Mouse (Mus musculus) CD4-positive, CD25-positive, alpha-beta regulatory T cell, adult 2 months (primary cell): ENCODE measurements around the gene Mocs1.
"Not testable (repeated sequence)": the region's sequence is repeated elsewhere in the genome, so short reads cannot be mapped to it uniquely, and the experiment has no call there.

ENCODE experiments used
- DNase-seq: peaks from one replicate; pipeline ENCODE4 v3.0.0-alpha.2; 2012; ENCODE audit warnings: low read depth, low spot score

Mocs1 gene

GRCm38 (mm10) chr17:49432071-49432711 is 4.0 kb downstream of the Mocs1 start:
- DNase-seq, result no peak

- no peak for DNase-seq
Measured at GRCm38 (mm10) chr17:49433071-49433470, 4.9 kb downstream of the Mocs1 start.

GRCm38 (mm10) chr17:49434236-49434635 is 6.1 kb downstream of the Mocs1 start:
- DNase-seq, result no peak

- peak; percentile 10 for DNase-seq
Measured at GRCm38 (mm10) chr17:49435081-49435480, 6.9 kb downstream of the Mocs1 start.

DNA sequence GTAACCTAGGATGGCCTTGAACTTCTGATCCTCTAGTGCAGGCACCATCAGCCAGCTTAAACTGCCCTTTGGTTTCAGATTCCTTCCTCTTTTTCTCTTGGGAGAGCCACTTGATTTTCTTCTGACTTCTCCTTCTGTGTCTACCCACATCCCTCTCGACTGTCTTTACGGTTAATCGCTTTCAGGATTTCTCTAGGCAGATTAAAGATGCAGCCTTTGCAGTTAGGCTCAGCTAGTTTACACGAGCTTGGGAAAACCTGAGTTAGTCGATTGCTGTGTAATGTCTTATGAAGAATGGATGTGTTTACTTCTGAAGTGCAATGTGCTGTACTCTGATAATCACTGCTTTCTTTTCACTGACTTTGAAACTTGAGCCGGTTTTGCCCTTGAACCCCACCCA is 8.5 kb downstream of the Mocs1 start:
- DNase-seq, result no peak

GRCm38 (mm10) chr17:49437306-49437705 is 9.1 kb downstream of the Mocs1 start:
- not testable (repeated sequence) for DNase-seq

- no peak for DNase-seq
Measured at GRCm38 (mm10) chr17:49438822-49439574, 10.8 kb downstream of the Mocs1 start.

DNA sequence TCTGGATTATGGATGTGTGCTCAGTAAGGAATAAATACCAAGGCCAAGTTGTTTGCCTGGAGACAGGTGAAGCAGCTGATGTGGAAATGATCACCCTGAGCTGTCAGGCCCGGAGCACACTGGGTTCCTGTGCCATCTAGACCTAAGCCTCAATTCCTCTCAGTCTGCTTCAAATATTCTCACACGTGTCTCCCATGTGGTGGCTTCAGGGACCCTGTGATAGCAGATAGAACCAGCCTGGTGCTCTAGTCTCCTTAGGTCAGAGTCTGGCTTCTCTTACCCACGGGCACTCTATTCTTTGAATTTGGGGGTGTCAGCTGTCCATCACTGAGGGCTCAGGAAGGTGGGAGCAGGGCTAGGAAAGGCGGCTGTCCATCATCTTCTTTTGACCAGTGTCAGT is 11.5 kb downstream of the Mocs1 start:
- no peak for DNase-seq

DNA sequence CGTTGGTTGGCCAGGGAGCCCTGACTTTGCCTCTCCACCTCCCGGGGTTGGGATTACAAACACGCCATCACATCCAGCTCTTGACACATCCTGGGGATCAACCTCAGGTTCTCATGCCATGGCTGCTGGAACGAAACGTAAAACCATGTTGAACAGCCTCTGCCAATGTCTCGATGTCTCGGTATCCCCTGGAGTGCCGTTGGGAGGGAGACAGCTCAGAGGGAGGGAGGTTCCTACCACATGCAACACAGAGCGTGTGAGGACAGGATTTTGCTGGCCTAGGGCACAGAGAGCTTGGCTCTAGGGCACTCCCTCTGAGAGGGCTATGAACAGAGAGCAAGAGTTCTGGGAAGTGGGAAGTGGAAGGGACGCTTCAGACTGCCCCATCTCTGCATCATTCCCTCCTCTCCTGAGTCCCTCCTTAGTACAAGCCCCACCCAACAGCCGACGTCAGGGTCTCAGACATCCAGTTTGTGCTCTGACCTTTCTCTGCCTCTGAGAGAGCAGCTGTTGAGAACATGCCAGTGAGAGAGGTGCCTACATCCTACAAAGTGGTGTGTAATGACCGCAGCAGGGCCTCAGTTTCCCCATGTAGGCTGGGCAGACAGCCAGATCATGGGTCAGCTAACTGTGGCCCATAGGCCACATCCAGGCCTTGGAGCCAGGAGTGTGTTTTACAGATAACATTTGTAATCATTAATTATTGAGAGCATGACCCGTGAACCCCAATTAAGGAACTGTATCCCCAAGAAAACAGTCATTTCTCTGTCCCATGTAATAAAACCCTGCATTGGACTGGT is 12.4 kb downstream of the Mocs1 start:
- no peak for DNase-seq

GRCm38 (mm10) chr17:49442841-49443240 is 14.7 kb downstream of the Mocs1 start:
- not testable (repeated sequence) for DNase-seq

DNA sequence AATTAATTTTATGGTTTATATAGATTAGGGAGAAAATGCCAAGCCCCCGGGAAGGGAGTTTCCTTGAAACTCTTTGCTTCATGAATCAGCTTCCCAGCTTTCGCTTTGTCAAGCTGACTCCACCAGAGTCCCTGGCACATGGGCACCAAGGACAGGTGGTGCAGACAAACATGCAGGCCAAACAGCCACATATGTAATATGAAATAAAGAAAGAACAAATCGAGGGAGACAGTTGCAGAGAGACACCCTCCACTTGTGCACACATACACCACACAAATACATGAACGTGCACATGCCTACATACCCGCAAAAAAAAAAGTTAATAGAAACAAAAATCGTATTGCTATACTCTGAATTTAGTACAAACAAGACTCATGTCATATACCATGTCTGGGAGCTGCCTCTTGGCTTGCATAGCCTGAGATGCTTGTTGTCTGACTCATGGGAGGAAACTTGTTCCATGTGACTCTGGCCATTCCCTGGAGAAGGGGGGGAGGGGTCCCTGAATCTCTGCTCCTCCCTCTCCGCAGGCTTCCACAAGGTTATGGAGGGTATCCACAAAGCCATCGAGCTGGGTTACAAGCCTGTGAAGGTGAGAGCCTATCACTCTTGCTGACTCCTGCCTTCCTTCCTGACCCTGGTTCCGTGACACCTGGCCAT is 20.5 kb downstream of the Mocs1 start:
- no peak for DNase-seq

- DNase-seq, result no peak
Measured at GRCm38 (mm10) chr17:49449230-49449608, 21.1 kb downstream of the Mocs1 start.

GRCm38 (mm10) chr17:49450922-49451321 is 22.8 kb downstream of the Mocs1 start:
- DNase-seq, result no peak

DNA sequence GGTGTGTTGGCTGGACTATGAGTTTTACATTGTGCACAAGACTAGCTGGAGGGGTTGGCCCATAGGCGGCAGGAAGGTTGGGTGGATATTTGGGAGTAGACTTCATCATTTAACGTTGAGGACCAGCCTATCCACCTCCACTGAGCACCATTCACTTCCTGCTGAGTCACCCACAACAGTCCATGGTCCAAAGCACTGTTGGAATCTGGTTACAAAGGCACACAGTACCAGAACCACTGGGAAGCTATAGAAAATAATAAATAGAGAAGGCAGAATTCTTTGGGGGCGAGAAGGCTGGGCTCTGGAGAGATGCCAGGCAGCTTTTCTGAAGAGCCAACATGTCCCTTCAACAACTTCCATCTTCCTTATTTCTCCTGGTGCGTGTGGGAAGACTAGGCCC is 28.2 kb downstream of the Mocs1 start:
- DNase-seq, result no peak

DNA sequence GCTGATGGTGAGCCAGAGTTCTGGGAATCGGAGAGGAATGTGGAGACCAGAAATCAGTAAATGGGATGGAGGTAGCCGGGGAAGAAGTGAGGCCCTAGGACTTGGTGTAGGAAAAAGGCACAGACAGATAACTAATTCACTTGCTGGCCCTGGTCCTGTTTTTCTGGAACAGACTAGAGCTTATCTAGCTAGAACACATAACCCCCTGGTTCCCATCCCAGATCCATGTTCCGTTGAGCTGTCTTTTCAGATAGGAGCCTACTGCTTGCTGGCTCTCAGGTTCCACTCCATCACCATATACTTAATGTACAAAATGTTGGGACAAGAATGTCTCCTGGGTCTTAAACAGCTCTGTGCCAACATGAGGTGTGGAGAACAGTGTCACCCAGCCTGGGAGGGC is 29.7 kb downstream of the Mocs1 start:
- DNase-seq, result no peak

GRCm38 (mm10) chr17:49458386-49458785 is 30.2 kb downstream of the Mocs1 start:
- no peak for DNase-seq

GRCm38 (mm10) chr17:49464884-49465283 is 36.7 kb downstream of the Mocs1 start:
- DNase-seq, result no peak

DNA sequence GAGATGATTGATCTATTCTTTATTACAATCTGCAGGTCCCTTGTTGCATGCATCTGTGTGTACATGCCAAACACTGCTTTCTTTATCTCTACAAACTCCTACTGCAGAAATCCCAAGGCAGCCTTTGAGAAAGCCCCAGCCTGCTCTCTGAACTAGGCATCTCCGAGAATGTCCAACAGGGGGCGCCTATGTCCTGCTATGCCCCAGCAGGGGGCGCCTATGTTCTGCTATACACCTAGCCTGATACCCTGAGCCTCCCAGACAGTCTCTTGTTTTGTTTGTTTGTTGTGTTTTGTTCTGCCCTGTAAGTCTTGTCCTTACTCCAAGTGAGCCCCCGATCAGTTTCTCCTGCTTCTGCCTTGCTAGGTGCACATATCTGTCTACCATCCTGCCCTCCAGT is 40.1 kb downstream of the Mocs1 start:
- DNase-seq, result peak; percentile 37

GRCm38 (mm10) chr17:49472626-49473025 is 44.5 kb downstream of the Mocs1 start:
- DNase-seq, result no peak

DNA sequence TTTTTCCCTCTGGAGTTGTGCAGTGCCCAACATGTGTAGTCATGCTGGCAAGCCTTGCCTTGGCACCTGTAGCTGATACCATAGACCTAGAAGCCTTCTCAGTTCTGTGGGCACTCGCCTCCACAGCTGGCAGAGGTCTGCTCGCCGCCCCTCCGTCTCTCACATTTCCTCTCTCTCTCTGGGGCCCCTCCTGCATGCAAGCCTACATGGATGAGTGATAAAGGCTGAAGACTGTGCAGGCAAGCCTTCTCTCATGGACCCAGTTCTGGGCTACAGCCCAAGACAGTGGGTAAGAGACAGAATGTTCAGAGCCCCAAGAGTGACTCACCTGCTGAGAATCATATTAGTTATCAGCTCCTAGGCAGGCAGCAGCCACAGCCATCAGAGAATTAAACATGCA is 45.9 kb downstream of the Mocs1 start:
- DNase-seq, result no peak

DNA sequence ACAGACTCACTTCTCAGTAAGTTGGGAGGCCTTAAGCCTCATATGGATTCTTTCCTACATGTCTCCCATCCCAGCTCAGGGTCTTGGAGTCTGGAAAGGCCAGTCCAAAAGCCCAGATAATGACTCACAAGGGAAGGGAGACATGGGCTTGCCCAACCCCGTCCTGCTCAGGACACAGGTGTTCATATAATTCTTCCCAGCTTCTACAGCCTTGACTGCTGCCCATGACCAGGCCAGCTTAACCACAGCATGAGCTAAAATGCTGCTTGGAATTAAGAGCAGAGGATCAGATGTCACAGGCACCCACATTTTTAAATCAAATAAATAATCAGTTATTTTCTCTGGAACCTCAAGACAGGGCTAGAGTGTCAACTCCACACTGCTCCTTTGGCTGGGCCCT is 47.0 kb downstream of the Mocs1 start:
- DNase-seq, result no peak

DNA sequence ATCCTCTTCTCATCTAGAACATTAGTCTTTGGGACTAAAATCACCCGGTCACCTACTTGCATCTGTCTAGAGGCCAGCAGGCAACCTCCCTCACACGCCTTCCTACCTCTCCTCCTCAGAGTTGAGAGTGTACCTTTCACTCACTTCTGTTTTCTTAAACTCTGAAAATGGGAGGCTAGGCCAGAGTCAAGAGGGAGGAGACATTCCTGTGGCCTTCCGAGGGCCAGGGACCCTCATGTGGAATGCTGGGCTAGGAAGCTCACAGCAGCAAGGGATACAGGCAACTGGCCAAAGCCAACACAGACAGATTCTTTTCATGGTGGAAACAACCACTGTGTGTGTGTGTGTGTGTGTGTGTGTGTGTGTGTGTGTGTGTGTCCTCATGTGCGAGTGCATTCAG is 49.2 kb downstream of the Mocs1 start:
- no peak for DNase-seq
